Mouse (Mus musculus) adrenal gland, adult 18-20 months (tissue): Measurements from ENCODE around the gene Lrrc36. TPM values are rescaled to one million over a fixed set of nuclear protein-coding genes. Genes with fewer than 3 reads are reported as not detected.

ENCODE experiments used
- DNase-seq, 2 experiments: peaks; one replicate each; pipeline ENCODE4 v3.0.0; 2021 to 2022; ENCODE audit warnings: low spot score in 2 of 2
- long read RNA-seq, 2 experiments: library from polyadenylated mRNA; stranded (forward); transcript quantifications; one replicate each; pipeline ENCODE4 v2.0.0; 2021
- total RNA-seq, 2 experiments: library from RNA; stranded (reverse); gene quantifications; 1 replicate in 1 of 2; 2 replicates in 1 of 2; pipeline ENCODE4 v1.2.3; 2021

Gene Lrrc36
- 1 to 10 TPM; 3.3 to 4.5 TPM for total RNA-seq
- long read RNA-seq, experiment 1, partial matches to known transcripts, result 0 of 2 reads
- long read RNA-seq, experiment 1, other reads (novel, unspliced or antisense), result 2 of 2 reads
- long read RNA-seq, experiment 2, partial matches to known transcripts, result 0 of 5 reads
- long read RNA-seq, experiment 2, other reads (novel, unspliced or antisense), result 5 of 5 reads

DNA sequence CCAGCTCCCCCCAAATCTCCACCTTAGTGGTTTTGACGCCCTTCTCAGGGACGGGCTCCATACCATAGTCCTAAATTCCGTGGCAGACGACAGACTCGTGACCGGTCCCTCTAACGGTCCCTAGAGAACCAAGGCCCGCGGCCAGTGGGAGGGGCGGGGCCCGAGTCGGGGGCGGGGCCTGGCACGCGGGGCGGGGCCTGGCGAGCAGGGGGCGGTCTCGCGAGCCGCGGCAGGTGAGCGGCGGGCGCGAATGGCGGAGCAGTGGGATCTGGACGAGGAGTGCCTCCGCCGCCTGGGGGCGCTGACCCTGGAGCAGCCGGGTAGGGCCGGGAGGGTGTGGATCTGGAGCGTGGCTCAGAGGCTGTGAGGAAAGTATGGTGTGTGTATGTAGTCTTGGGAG, at the start of gene Lrrc36, which contains the start of gene Kctd19:
Gene Lrrc36, plus strand, starts transcription at position 181 of the 400 bp plus-strand sequence.
Gene Kctd19, minus strand, starts transcription at position 112 of the 400 bp plus-strand sequence.
- peak; percentile 34 to 52 for DNase-seq

DNA sequence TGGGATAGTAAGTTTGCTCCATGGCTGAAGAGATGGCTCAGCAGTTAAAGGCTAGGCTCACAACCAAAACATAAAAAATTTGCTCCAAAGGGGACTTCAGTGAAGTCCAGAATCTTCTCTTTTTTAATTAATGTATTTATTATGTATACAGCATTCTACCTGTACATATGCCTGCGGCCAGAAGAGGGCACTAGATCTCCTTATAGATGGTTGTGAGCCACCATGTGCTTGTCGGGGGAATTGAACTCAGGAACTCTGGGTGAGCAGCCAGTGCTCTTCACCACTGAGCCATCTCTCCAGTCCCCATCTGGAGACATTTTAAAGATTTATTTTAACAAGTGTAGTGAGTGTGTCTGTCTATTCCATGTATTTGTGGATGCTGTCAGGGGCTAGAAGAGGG, 46.3 kb upstream of the Lrrc36 start:
- no peak for DNase-seq

DNA sequence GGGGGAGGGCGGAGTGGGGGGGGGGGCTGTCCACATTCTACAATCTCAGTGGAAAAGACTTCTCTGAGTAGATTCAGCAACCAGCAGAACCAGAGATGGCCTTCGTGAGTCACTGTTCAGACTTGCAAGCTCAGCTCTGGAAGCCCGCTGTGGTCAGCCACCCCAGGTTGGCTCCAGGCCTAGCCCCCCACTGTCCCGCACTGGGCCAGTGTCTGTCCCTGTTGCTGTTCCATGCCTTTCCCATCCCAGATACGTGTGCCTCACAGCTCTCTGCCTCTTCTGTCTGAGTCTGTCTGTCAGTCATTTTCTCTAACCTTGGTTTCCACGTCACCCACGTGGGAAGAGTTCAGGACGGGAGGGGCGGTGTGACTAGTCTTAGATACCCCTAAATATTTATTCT, 40.9 kb upstream of the Lrrc36 start:
- peak in 1 of 2 experiments; percentile 26 for DNase-seq

DNA sequence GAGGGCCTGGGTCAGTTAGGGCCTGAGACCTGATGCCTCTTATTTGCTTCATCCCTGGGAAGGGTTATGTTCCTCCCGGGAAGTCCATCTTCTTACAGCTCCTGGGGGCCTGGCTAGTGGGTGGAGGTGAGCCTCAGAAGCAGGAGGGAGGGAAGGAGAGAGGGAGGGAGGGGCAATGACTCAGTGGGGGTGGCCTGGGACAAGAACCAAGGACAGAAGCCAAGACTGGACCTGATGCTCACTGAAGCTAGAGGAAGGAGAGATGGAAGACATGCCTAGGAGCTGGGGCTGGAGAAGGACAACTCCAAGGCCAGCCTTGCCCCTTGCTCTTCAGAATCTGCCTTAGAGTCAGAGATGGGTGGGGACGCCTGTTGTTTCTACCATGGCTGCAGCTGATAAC, 40.3 kb upstream of the Lrrc36 start, which contains the start of gene Plekhg4:
Gene Plekhg4, plus strand, starts transcription at position 243 of the 400 bp plus-strand sequence.
- DNase-seq, result peak in 1 of 2 experiments; percentile 39

DNA sequence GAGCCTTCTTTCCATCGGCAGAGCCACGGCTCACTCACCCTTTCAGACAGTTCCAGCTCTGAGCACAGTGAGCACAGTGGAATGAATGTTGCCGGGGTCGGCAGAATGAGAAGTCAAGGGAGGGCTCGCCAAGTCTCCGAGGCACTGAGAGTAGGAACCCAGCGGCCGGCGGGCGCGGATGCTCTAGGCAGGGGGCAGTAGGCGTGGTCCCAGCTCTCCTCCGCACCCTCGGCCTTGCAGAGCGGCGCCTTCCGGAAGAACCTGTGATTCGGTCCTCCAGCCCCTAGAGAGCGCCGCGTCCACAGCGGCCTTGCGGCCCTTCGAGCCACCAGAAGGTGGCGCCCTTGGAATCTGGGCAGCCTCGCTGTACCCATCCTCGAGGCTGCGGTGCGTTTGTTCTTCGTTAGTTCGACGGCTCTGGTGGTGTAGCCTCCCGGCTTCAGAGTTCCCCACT, 38.8 kb upstream of the Lrrc36 start:
- no peak for DNase-seq

DNA sequence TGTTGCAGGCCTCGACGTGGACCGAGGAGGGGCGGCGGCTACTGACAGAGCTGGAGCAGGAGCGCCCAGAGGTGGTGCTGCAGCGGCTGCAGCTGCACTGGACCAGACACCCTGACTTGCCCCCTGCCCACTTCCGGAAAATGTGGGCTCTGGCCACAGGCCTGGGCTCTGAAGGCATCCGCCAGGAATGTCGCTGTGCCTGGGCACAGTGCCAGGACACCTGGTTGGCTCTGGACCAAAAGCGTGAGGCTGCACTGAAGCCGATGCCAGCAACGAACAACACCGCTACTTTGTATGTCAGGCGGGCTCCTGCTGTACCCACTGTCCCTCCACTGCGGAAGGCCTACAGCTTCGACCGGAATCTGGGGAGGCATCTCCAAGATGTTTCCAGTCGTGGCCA, 34.7 kb upstream of the Lrrc36 start:
- DNase-seq, result no peak

DNA sequence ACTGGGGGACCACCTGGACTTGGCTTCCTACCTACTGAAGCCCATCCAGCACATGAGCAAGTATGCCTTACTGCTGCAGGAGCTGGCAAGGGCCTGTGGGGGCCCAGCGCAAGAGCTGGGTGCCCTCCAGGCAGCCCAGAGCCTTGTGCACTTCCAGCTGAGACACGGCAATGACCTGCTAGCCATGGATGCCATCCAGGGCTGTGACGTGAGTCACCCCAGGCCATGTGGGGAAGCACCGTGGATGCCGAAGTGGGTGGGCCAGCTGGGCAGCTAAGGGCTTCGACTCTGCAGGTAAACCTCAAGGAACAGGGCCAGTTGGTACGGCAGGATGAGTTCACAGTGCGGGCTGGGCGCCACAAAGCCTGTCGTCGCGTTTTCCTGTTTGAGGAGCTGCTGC, 33.1 kb upstream of the Lrrc36 start:
- no peak for DNase-seq

DNA sequence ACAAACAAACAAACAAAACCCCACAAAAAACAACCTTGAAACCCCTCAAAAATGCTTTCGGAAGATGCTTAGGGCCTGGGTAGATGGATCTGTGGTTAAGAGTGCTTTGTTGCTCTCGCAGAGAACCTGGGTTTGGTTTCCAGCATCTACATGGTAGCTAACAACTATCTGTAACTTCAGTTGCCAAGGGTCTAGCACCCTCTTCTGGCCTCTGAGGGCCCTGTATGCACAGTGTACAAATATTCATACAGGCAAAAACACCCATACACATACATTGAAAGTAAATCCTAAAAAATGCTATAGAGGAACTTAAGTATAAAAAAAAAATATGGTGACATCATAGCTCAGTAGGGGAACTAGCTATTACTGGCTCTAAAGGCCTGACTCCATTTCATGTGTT, 29.3 kb upstream of the Lrrc36 start:
- DNase-seq, result no peak

DNA sequence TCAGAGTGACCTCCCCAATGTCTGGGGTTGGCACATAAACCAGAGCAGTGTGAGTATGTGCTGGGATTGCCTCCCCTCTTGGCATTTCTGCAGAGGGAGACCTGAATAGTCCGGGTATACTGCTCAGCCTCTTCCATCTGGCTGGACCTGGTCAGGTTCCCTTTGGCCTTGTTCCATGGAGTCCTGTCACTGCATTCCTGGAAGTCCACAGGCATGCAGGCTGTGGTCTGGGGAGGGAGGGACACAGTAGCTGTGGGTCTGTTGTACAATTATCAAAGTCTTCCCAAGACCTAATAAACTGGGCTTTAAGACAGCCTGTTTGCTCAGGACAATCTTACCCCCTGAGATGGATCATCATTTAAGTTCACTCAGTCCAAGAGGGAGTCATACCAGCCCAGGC, 26.2 kb upstream of the Lrrc36 start:
- no peak for DNase-seq

DNA sequence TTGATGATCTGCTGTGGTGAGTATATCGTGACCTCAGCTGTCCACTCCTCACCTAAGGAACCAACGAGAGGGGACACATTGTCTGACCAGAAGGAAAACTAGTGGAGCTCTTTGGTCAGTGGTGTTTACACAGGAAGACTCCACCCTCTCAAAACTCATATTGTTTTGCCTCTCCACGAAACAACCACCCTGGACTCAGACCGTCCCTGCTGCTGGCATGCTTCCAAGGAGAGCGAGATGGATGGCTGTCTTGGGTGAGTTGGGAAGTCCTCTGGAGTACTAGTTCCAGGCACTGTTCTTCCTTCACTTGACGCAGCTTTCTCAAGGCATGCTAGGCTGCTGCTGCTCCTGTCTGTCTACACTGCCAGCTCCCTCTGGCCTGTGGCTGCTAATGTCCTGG, 24.3 kb upstream of the Lrrc36 start:
- no peak for DNase-seq

DNA sequence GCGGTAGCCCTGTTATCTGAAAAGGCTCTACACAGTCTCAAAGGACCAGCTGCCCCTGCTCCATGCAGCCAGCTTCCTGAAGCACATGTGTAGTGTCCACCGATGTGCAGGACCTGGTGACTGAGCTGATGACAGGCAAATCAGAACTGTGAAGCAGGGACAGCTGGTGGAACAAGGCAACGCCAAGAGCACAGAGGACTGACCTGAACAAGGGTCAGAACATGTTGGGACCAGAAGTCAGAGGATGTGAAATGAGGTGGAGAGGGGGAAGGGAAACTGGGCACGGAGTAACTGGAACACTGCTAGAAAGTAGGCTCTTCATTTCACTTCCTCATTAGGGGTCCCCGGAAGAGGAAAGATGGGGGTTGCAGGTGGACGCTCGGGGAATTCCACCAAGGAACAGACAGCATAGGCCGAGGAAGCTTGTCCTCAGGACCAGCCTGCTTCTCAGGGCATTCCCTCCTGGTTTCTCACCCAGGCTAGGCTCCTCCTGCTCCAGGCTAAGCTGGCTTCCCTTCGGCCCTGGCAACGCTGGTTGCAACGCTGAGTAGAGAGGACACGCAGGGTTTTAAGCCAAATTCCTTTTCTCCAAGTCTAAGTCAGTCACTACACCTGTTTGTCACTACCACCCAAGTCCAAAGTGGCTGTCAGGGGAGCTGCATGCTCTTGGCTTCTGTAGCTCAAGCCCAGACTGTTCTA, 20.1 kb upstream of the Lrrc36 start:
- no peak for DNase-seq

DNA sequence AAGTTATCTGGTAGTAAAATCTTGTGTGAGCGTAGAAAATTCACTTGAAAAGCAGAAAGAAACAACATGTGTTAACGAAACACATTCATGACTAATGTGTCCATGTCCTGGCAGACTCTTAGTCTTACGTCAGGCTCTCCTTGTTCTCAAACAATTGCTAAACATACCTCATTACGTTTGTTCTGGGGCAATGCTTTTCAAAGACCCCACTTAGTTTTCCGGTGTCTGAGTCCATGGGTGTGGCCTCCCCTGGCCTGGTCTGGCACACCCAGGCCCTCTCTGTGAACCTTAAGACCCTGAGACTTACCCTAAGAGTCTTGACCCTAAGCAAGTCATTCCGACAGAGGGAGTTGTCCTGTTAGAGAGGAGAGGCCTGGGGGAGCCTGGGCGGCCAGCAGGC, 19.5 kb upstream of the Lrrc36 start:
- DNase-seq, result no peak

DNA sequence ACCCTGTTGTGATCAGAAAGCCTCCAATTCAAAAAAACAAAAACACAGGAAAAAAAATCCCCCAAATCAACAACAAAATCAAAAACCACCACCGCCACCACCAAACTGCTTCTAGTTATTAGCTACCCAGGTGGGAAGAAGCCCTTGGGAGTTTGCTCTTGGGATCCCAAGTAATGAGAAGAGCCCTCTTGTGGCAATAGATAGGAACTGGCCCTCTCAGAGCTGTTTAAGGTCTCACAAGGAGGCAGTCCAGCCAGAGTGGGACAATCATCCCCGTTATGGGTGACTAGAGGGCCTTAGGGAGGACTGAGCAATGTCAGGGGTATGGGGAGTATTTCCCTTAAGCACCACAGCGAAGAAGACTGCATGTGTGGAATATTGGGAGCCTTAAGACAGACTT, 15.6 kb upstream of the Lrrc36 start:
- DNase-seq, result no peak

DNA sequence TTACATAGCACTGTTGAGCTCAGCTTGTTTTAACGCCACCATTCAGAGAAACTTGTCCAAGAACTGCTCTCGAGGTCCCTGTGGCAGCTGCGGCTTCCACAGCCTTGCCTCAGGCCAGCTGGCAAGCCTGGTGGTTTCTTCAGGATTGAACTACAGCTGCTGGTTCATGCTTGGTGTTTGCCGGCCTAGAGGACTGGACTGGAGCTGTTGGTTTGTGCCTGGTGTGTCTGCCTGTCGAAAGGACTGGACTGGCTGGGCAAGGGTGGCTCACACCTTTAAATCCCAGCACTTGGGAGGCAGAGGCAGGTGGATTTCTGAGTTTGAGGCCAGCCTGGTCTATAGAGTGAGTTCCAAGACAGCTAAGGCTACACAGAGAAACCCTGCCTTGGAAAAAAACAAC, 13.4 kb upstream of the Lrrc36 start:
- DNase-seq, result no peak

DNA sequence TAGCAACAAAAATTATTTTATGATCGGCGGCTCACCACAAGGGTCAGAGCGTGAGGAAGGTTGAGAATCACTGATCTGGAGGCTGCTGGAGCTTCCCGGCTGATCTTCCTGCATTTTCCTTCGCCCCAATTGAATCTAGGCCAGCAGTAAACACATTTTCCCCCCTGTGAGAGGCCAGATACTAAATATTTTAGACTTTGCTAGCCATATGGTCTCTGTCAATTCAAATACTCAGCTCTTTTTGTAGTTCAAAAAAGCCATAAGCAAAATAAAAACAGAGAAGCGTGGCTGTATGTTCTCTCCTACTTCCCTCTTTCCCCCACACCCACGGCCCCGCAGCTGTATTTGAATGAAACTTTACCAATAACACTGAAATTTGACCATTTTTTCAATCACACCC, 9.9 kb upstream of the Lrrc36 start:
- DNase-seq, result no peak

DNA sequence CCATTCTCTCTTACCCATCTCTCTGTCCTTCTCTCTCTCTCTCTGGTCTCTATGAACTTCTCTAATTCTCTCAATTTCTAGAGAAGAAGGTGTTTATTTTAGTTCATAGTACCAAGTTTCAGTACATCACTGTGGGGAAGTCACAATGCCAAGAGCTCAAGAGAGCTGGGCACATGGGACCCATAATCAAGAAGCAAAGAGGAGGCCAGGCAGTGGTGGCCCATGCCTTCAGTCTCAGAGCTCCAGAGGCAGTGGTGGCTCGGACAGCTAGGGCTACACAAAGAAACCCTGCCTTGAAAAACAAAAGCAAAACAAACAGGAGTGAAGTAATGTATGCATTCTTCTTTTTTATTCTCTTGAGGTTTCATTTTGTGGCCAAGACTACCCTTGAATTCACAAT, 8.9 kb upstream of the Lrrc36 start:
- DNase-seq, result no peak

DNA sequence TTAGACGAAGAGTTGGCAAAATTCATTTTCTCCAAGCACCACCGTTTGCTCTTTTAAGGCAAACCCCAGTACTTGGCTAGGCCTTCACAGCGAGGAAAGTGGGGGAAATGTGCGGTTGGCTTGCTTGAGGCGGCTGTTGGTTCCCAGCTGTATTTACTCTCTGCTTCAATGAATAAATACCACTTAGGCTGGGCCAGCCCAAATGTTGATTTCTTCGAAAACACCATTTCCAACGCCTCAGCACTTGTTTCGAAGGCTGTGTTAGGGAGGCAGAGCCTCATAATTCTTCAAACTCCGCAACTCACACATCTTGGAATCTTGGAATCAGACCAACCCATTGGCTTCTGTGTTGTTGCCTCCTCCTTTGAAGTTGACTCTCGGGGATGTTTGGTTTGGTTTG, 7.0 kb upstream of the Lrrc36 start:
- DNase-seq, result no peak

DNA sequence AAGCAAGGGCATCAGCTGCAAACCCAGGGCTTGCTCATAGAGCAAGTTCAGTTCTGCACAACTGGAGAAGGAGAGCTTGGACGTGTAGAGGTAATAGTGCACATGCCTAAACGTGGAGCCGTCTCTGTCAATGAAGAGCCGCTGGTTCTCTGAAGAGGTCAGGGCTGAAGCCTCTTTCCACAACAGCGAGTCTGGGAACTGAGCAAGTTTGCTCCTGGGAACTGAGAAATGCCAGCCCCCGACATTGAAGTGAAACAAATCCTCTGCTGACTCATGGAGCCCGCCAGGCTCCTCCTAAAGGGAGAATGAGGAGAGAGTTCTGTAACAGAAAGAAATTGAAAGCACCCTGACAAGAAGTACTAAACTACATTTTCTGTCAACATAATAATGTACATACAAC, 5.0 kb upstream of the Lrrc36 start:
- DNase-seq, result no peak

DNA sequence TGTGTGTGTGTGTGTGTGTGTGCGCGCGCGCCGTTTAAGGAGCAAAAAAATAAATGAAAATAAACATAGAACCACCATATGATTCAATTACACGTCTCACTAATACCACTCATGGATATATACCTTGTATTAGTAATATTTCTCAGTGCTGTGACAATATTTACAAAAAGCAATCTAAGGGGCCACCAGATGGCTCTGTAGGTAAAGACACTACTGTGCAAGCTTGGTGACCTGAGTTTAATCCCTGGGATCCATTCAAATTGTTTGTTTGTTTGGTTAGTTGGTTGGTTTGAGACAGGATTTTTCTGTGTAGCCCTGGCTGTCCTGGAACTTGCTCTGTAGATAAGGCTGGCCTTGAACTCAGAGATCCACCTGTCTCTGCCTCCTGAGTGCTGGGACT, 3.4 kb upstream of the Lrrc36 start:
- no peak for DNase-seq

DNA sequence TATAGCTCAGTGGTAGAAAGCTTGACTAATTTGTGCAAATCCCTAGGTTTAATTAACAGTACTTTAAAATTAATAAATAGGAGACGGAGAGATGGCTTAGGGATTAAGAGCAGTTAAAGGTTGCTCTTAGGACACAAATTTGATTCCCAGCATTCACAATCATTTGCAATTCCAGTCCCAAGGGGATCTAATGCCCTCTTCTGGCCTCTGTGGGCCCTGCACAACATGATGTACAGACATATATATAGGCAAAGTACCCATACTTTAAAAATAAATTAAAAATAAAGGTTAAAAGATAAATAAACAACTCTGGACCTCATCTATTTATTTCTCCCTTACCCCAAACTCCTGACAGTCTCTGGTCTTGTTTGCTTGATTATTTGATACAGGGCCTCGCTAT, 5.6 kb downstream of the Lrrc36 start:
- no peak for DNase-seq

DNA sequence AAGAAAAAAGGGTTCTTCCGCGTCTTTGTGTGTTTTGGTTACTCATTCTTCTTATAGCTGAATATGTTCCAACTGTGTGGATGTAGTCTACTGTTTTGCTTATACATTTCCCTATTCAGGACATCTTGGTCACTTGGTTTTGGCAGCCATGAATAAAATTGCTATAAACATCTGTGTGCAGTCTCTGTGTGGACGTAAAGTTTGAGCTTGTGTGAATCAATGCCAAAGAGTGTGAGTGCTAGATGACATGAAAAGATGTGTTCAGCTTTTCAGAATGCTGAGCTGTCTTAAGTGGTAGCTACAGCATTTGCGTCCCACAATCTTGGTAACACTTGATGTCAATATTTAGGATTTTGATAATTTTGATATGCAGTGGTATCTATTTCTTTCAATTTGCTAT, 6.4 kb downstream of the Lrrc36 start:
- no peak for DNase-seq

DNA sequence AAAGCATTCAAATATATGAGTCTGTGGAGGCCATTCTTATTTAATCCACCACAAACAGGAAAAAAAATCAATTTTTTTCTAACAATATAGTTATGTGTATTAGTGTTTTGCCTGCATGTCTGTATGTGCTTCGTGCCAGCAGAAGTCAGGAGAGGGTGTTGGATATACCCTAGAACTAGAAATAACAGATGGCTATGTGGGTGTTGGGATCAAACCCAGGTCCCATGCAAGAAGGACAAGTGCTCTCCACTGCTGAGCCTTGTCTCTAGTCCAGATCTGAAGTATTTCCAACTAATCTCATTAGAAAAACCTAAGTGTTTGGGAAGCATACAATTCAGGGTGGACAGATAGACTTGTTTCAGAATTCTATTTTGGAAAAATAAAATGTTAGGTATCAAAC, 8.6 kb downstream of the Lrrc36 start:
- no peak for DNase-seq

DNA sequence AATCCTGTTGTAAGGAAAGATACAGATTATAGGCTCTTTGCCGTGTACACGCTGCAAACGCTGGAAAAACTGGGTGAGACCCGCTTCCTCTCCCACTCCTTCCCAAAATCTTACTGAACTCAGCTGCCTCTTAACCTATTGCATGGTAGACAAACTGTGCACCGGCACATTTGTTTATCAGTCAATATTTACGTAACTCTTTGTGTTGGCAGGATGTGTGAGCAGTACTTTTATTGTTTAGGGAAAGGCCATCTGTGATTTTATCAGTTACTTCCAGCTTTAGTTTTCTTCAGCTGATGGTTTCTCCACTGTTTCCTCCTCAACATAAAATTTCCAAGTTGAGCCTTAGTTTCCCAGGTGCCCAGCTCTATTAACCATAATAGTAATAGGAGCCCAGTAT, 13.5 kb downstream of the Lrrc36 start:
- DNase-seq, result no peak
